Mouse (Mus musculus): ENCODE results near the gene Olfr1329. TPM values are rescaled to one million over a fixed set of nuclear protein-coding genes. Genes with fewer than 3 reads are reported as not detected.
A peak's percentile ranks its signal among the peaks of the same experiment; 100 is the strongest.
"Not testable (repeated sequence)": the region's sequence is repeated elsewhere in the genome, so short reads cannot be mapped to it uniquely, and the experiment has no call there.

Gene Olfr1329
- not detected in 2 replicates for polyA plus RNA-seq (2015; fragmentation: Nextera tagmentation; extraction: Ambion mirVana)

- not testable (repeated sequence) for H3K9ac ChIP-seq; H3K27ac ChIP-seq (replicated peaks); H3K9me3 ChIP-seq; H3K27me3 ChIP-seq; H3K36me3 ChIP-seq; ATAC-seq (ENCODE audit: low FRiP score, low read depth); H3K4me3 ChIP-seq; H3K4me1 ChIP-seq (replicated peaks); H3K4me2 ChIP-seq
- 68% methylated on average over 2 of the region's 2 CpGs for WGBS
These were observed at the start of gene Olfr1329 for GRCm38 (mm10) chr4:118917365-118917764. TSS of gene Olfr1329 (minus strand) at chr4:118917465.

GRCm38 (mm10) chr4:118961141-118961628 is 43.9 kb upstream of the Olfr1329 start, which contains the start of gene Lao1:
TSS of gene Lao1 (plus strand) at chr4:118961578.
- Histone ChIP-seq H3K4me3 (no peak within 1 kb of the TSS), H3K9ac (no peak within 1 kb of the TSS), H3K4me1 (replicated peaks) (no peaks in the 10 kb centered on the region), H3K9me3 (no peaks in the 10 kb centered on the region), H3K36me3 (no peaks in the 10 kb centered on the region), H3K27ac (replicated peaks) (no peak within 1 kb of the TSS), H3K4me2 (no peak within 1 kb of the TSS), H3K27me3 (no peaks in the 10 kb centered on the region)
- 0 out of 2 replicates have a peak, but pooled peaks have one; percentile 23 for ATAC-seq (ENCODE audit: low FRiP score, low read depth)
- WGBS, result 77% methylated on average over 2 of the region's 2 CpGs

GRCm38 (mm10) chr4:118958812-118959211 is 41.5 kb upstream of the Olfr1329 start:
- no peaks in the 10 kb centered on the region for H3K9me3 ChIP-seq
- no peaks in the 10 kb centered on the region for H3K4me1 ChIP-seq (replicated peaks)
- no peaks in the 10 kb centered on the region for H3K27me3 ChIP-seq
- H3K36me3 ChIP-seq, result no peaks in the 10 kb centered on the region
- no peak overlapping the region for H3K4me2 ChIP-seq
- no peak for ATAC-seq (ENCODE audit: low FRiP score, low read depth)
- H3K4me3 ChIP-seq, result no peak overlapping the region
- WGBS, result 91% methylated on average over 7 of the region's 7 CpGs
- H3K9ac ChIP-seq, result no peak overlapping the region
- H3K27ac ChIP-seq (replicated peaks), result no peak overlapping the region

DNA sequence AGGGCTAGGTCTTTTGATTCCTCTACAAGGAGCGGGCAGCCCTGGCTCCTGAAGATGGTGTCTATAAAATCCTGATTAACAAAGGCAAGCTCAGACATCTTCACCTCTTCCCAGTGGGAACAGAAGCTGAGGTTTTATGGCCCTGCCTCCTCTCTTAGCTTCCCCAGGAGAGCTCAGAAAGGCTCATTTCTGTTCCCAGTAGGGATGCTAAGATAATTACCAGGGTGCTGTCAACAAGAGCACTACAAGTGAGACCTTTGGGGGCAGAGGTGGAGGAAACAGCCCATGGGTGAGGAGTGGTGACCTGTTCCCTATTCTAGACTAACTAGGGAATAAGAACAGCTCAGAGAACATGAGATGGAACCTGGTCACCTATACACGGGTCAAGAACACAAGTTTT is 21.2 kb upstream of the Olfr1329 start, which contains the start of gene Olfr1328:
Gene Olfr1328 (minus strand): TSS at position 101 of the 400 bp plus-strand sequence.
- Histone ChIP-seq H3K27me3 (no peaks in the 10 kb centered on the region), H3K9ac (no peak within 1 kb of the TSS), H3K4me2 (no peak within 1 kb of the TSS), H3K4me1 (replicated peaks) (no peaks in the 10 kb centered on the region), H3K9me3 (no peaks in the 10 kb centered on the region), H3K4me3 (no peak within 1 kb of the TSS), H3K27ac (replicated peaks) (no peak within 1 kb of the TSS), H3K36me3 (no peaks in the 10 kb centered on the region)
- 76% methylated on average over 2 of the region's 2 CpGs for WGBS
- ATAC-seq (ENCODE audit: low FRiP score, low read depth), result no peak

DNA sequence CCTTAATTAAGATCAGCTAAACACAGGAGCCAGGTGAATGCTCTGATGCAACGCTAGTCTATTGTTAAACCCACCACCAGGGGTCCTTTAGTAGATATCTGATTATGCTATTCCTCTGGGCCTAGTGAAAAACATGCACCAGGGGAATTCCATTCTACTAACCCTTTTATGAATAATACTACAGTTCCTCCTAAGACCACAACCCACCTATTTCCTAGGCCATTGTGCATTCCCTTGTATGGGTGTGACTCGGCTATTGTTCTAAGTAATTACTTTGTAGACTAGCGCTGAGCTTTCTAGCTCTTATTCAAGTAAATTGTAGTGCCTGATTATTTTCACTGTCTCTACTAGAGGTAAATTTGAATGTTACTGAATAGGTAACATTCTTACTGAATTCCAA is 14.1 kb upstream of the Olfr1329 start:
- 71% methylated on average over 3 of the region's 3 CpGs for WGBS
- ATAC-seq (ENCODE audit: low FRiP score, low read depth), result not testable (repeated sequence)

DNA sequence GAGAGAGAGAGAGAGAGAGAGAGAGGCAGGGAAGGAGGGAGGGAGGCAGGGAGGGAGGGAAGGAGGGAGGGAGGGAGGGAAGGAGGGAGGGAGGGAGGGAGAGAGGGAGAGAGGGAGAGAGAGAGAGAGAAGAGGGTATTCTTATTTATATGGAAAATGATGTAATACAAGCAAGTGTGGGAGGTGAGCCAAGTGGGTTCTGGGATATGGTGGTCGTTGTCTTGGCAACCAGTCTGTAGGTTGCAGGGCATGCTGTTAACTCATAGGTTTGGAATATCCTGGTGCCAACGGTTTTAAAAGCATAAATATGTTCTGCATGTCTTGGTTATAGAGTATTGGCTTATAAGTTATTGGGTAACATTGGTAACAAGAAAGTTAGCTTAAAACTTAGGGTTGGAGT is 15.3 kb downstream of the Olfr1329 start:
- Histone ChIP-seq H3K9me3 (no peaks in the 10 kb centered on the region), H3K27ac (replicated peaks) (no peak overlapping the region), H3K4me3 (no peak overlapping the region), H3K4me2 (no peak overlapping the region), H3K4me1 (replicated peaks) (no peaks in the 10 kb centered on the region), H3K36me3 (no peaks in the 10 kb centered on the region), H3K9ac (no peak overlapping the region), H3K27me3 (no peaks in the 10 kb centered on the region)
- ATAC-seq (ENCODE audit: low FRiP score, low read depth), result no peak
- 57% methylated on average over 2 of the region's 2 CpGs for WGBS

More for the DNA sequence above, 14.1 kb upstream of the Olfr1329 start:
- not testable (repeated sequence) for H3K4me1 ChIP-seq (replicated peaks); H3K27me3 ChIP-seq; H3K36me3 ChIP-seq; H3K4me2 ChIP-seq; H3K27ac ChIP-seq (replicated peaks); H3K9ac ChIP-seq; H3K4me3 ChIP-seq; H3K9me3 ChIP-seq

DNA sequence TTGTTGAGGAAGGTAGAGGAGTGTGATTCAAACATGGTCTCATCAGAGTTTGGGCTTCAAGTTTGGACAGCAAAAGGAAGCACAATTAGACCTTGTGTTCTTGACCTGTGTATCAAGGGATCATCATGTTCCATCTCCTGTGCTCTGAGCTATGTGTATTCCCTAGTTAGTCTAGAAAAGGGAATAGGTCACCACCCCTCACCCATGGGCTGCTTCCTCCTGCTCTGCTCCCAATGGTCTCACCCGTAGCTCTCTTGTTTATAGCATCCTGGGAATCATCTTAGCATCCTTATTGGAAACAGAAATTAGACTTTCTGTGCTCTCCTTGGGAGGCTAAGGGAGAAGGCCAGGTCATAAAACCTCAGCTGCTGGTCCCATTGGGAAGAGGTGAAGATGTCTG is 29.0 kb downstream of the Olfr1329 start, which contains the start of gene Olfr1330:
Gene Olfr1330 (plus strand): TSS at position 301 of the 400 bp plus-strand sequence.
- H3K9ac ChIP-seq, result no peak within 1 kb of the TSS
- 83% methylated on average over 1 of the region's 1 CpGs for WGBS
- H3K4me1 ChIP-seq (replicated peaks), result no peaks in the 10 kb centered on the region
- no peaks in the 10 kb centered on the region for H3K27me3 ChIP-seq
- no peaks in the 10 kb centered on the region for H3K36me3 ChIP-seq
- H3K27ac ChIP-seq (replicated peaks), result no peak within 1 kb of the TSS
- H3K4me3 ChIP-seq, result no peak within 1 kb of the TSS
- H3K4me2 ChIP-seq, result no peak within 1 kb of the TSS
- no peaks in the 10 kb centered on the region for H3K9me3 ChIP-seq
- ATAC-seq (ENCODE audit: low FRiP score, low read depth), result no peak

DNA sequence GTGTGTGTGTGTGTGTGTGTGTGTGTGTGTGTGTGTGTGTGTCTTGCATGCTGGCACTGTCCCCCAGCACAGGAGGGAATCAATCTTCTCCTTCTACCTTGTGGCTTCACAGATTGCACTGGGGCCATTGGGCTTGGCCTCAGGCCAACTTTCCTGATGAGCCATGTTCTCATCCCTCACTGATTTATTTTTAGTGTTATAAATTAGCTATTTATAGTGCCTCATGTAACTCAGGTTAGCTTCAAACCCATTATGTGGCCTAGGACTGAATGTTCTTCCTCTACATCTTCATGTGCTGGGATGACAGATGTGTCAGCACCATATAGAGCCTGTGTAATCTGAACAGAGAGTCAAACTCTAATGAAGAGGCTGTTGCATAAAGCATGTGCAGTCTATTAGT is 49.7 kb downstream of the Olfr1329 start:
- peak; percentile 23; the same call in 1 of the 2 replicates for ATAC-seq (ENCODE audit: low FRiP score, low read depth)
- no peaks in the 10 kb centered on the region for H3K27me3 ChIP-seq
- no peak overlapping the region for H3K4me3 ChIP-seq
- no peaks in the 10 kb centered on the region for H3K4me1 ChIP-seq (replicated peaks)
- H3K4me2 ChIP-seq, result no peak overlapping the region
- H3K36me3 ChIP-seq, result no peaks in the 10 kb centered on the region
- no peaks in the 10 kb centered on the region for H3K9me3 ChIP-seq
- H3K9ac ChIP-seq, result no peak overlapping the region
- H3K27ac ChIP-seq (replicated peaks), result no peak overlapping the region

Other genes with a start within 250 kb of the Olfr1329 start
- gene Olfr1342, start 224.7 kb downstream of the Olfr1329 start, polyA plus RNA-seq (2015; fragmentation: Nextera tagmentation; extraction: Ambion mirVana), result 0.05 TPM in 1 of 2 replicates, not detected in the other
- not detected in 2 replicates for gene Olfr1341, start 213.9 kb downstream of the Olfr1329 start, polyA plus RNA-seq (2015; fragmentation: Nextera tagmentation; extraction: Ambion mirVana)
- gene Olfr1340, start 197.3 kb downstream of the Olfr1329 start, polyA plus RNA-seq (2015; fragmentation: Nextera tagmentation; extraction: Ambion mirVana), result not detected in 2 replicates
- not detected in 2 replicates for gene Olfr1339, start 185.3 kb downstream of the Olfr1329 start, polyA plus RNA-seq (2015; fragmentation: Nextera tagmentation; extraction: Ambion mirVana)
- not detected in 2 replicates for gene Olfr1338, start 158.7 kb downstream of the Olfr1329 start, polyA plus RNA-seq (2015; fragmentation: Nextera tagmentation; extraction: Ambion mirVana)
- not detected in 2 replicates for gene Olfr1337, start 134.9 kb downstream of the Olfr1329 start, polyA plus RNA-seq (2015; fragmentation: Nextera tagmentation; extraction: Ambion mirVana)
- gene Olfr1335, start 107.5 kb downstream of the Olfr1329 start, polyA plus RNA-seq (2015; fragmentation: Nextera tagmentation; extraction: Ambion mirVana), result not detected in 2 replicates
- not detected in 2 replicates for gene Olfr1333, start 81.2 kb downstream of the Olfr1329 start, polyA plus RNA-seq (2015; fragmentation: Nextera tagmentation; extraction: Ambion mirVana)
- not detected in 2 replicates for gene Olfr1331, start 52.8 kb downstream of the Olfr1329 start, polyA plus RNA-seq (2015; fragmentation: Nextera tagmentation; extraction: Ambion mirVana)
- not detected in 2 replicates for gene Olfr1330, start 28.9 kb downstream of the Olfr1329 start, polyA plus RNA-seq (2015; fragmentation: Nextera tagmentation; extraction: Ambion mirVana)
- gene Olfr1328, start 21.1 kb upstream of the Olfr1329 start, polyA plus RNA-seq (2015; fragmentation: Nextera tagmentation; extraction: Ambion mirVana), result not detected in 2 replicates
- not detected in 2 replicates for gene Lao1, start 44.1 kb upstream of the Olfr1329 start, polyA plus RNA-seq (2015; fragmentation: Nextera tagmentation; extraction: Ambion mirVana)
- 89.6 and 90.3 TPM in 2 replicates for gene Slc2a1, start 191.2 kb upstream of the Olfr1329 start, polyA plus RNA-seq (2015; fragmentation: Nextera tagmentation; extraction: Ambion mirVana)